Comparison of ENCODE assay signal across 25 mouse cellular contexts in the genomic region with DNA sequence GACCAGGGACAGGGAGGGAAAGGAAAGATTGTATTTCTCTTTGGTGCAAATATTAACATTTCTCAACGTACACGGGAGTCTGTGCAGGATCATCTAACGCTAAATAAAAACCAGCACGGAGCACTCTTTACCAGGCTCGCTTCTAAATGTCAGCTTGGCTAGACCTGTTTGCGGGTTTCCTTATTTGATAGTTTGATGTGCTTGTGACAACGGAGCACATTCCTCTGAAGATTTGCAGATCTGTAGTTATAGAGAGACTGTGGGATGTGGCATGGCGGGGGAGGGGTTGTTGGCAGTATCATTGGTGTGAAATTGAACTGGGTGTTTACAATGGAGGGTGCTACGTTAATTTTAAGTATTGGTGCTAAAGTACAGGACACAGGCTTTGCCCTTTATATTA.
DNase-seq lines count a peak whose midpoint lies in the region; ATAC-seq and TF ChIP-seq lines count a peak whose summit lies in the region.
"Had no signal": no experiment of that assay in that cellular context is flagged by ENCODE, and none has a peak within 500 bp of the region (broad histone marks: within the 10 kb centered on the region; RNA-seq: fewer than 3 reads in every experiment).

No protein-coding gene starts in this region.

- H3K4me2 ChIP-seq in midbrain, embryonic 13.5 days (replicated peaks), result no peak overlapping the region
- no peak overlapping the region for H3K4me2 ChIP-seq in midbrain, postnatal 0 days (ENCODE audit: low read depth, low read length, poor library complexity, severe bottlenecking)
- H3K4me2 ChIP-seq in embryonic facial prominence, embryonic 14.5 days (ENCODE audit: low read depth, low read length), result no peak overlapping the region
- H3K4me2 ChIP-seq: embryonic facial prominence, embryonic 15.5 days; heart, embryonic 12.5 days; limb, embryonic 12.5 days; liver, embryonic 12.5 days; midbrain, embryonic 12.5 days had no signal

- 65% methylated on average over 9 of the region's 9 CpGs for WGBS in midbrain, embryonic 13.5 days
- WGBS in midbrain, postnatal 0 days, result 58% methylated on average over 9 of the region's 9 CpGs
- 45% methylated on average over 9 of the region's 9 CpGs for WGBS in embryonic facial prominence, embryonic 14.5 days

- peaks cover 26% of the 10 kb centered on the region for H3K4me1 ChIP-seq in midbrain, embryonic 13.5 days (replicated peaks)
- H3K4me1 ChIP-seq in midbrain, postnatal 0 days (ENCODE audit: insufficient read depth, low read length), result no peaks in the 10 kb centered on the region
- peaks cover 11% of the 10 kb centered on the region; the same call in 1 of the 2 replicates for H3K4me1 ChIP-seq in embryonic facial prominence, embryonic 14.5 days (ENCODE audit: control insufficient read depth, insufficient read depth, low read length)

- no peak for ATAC-seq in midbrain, embryonic 13.5 days
- ATAC-seq in midbrain, postnatal 0 days (ENCODE audit: low FRiP score), result no peak
- ATAC-seq in embryonic facial prominence, embryonic 14.5 days (ENCODE audit: low read depth), result peak; percentile 69
- ATAC-seq: hindbrain, embryonic 16.5 days; intestine, embryonic 16.5 days; liver, embryonic 12.5 days had no signal

- no peak for TF ChIP-seq CTCF in midbrain, postnatal 0 days (IDR thresholded peaks at IDR 0.05)

- H3K9ac ChIP-seq in midbrain, embryonic 13.5 days (replicated peaks), result no peak overlapping the region
- no peak overlapping the region for H3K9ac ChIP-seq in midbrain, postnatal 0 days (replicated peaks; ENCODE audit: low read length, poor library complexity, severe bottlenecking)
- no peak overlapping the region for H3K9ac ChIP-seq in embryonic facial prominence, embryonic 14.5 days (ENCODE audit: low read depth, low read length)
- H3K9ac ChIP-seq: embryonic facial prominence, embryonic 15.5 days; heart, embryonic 12.5 days; limb, embryonic 12.5 days; liver, embryonic 12.5 days; midbrain, embryonic 12.5 days had no signal

- DNase-seq in heart, adult 11 months, result peak; percentile 68
- DNase-seq in heart, adult 9 months (ENCODE audit: low spot score in 2 of 2), result no peak
- DNase-seq in midbrain, postnatal 0 days (ENCODE audit: low spot score), result no peak
- DNase-seq in embryonic facial prominence, embryonic 14.5 days (ENCODE audit: low spot score), result peak; percentile 46
- peak; percentile 21 to 44 for DNase-seq in layer of hippocampus, postnatal 10 days (ENCODE audit: low spot score in 2 of 2)
- DNase-seq in ovary, postnatal 10 days (ENCODE audit: low spot score), result no peak
- DNase-seq: adrenal gland, adult 2 months; cerebellum, adult 18-20 months; cerebellum, postnatal 25 days; gastrocnemius, postnatal 10 days; heart, postnatal 10 days; kidney, adult 9 months; kidney, postnatal 14 days; lung, adult 2 months; lung, postnatal 14 days; thymus, postnatal 25 days had no signal

- no peaks in the 10 kb centered on the region for H3K9me3 ChIP-seq in midbrain, embryonic 13.5 days
- no peaks in the 10 kb centered on the region for H3K9me3 ChIP-seq in midbrain, postnatal 0 days (ENCODE audit: low read length)
- H3K9me3 ChIP-seq in embryonic facial prominence, embryonic 14.5 days (ENCODE audit: control insufficient read depth, low read length), result no peaks in the 10 kb centered on the region
- H3K9me3 ChIP-seq: embryonic facial prominence, embryonic 15.5 days; heart, embryonic 12.5 days; hindbrain, embryonic 10.5 days; limb, embryonic 12.5 days; liver, embryonic 12.5 days; midbrain, embryonic 12.5 days had no signal

- no peaks in the 10 kb centered on the region for H3K36me3 ChIP-seq in midbrain, embryonic 13.5 days
- H3K36me3 ChIP-seq in midbrain, postnatal 0 days (ENCODE audit: insufficient read depth, low read length), result no peaks in the 10 kb centered on the region
- H3K36me3 ChIP-seq in embryonic facial prominence, embryonic 14.5 days (ENCODE audit: control insufficient read depth, insufficient read depth, low read length), result no peaks in the 10 kb centered on the region
- H3K36me3 ChIP-seq: embryonic facial prominence, embryonic 15.5 days; heart, embryonic 12.5 days; hindbrain, embryonic 10.5 days; limb, embryonic 12.5 days; liver, embryonic 12.5 days; midbrain, embryonic 12.5 days had no signal

- H3K27ac ChIP-seq in midbrain, embryonic 13.5 days, result peak overlapping the region; percentile 4; the same call in 1 of the 2 replicates
- no peak overlapping the region for H3K27ac ChIP-seq in midbrain, postnatal 0 days (ENCODE audit: low read depth, low read length)
- H3K27ac ChIP-seq in embryonic facial prominence, embryonic 14.5 days (replicated peaks; ENCODE audit: low read depth, low read length), result no peak overlapping the region
- H3K27ac ChIP-seq: embryonic facial prominence, embryonic 15.5 days; hindbrain, embryonic 10.5 days; limb, embryonic 12.5 days; liver, embryonic 12.5 days; midbrain, embryonic 12.5 days had no signal

- no peak overlapping the region for H3K4me3 ChIP-seq in midbrain, embryonic 13.5 days (replicated peaks)
- H3K4me3 ChIP-seq in midbrain, postnatal 0 days (ENCODE audit: low read depth, low read length), result no peak overlapping the region
- H3K4me3 ChIP-seq in embryonic facial prominence, embryonic 14.5 days (ENCODE audit: low read depth, low read length), result no peak overlapping the region
- H3K4me3 ChIP-seq: embryonic facial prominence, embryonic 15.5 days; heart, embryonic 12.5 days; hindbrain, embryonic 10.5 days; limb, embryonic 12.5 days; liver, embryonic 12.5 days; midbrain, embryonic 12.5 days had no signal

- H3K27me3 ChIP-seq in midbrain, embryonic 13.5 days, result no peaks in the 10 kb centered on the region
- H3K27me3 ChIP-seq in midbrain, postnatal 0 days (ENCODE audit: insufficient read depth, low read length), result no peaks in the 10 kb centered on the region
- H3K27me3 ChIP-seq in embryonic facial prominence, embryonic 14.5 days (replicated peaks; ENCODE audit: control insufficient read depth, insufficient read depth, low read length), result no peaks in the 10 kb centered on the region
- H3K27me3 ChIP-seq: embryonic facial prominence, embryonic 15.5 days; liver, embryonic 12.5 days; midbrain, embryonic 12.5 days had no signal

Comparison
In these comparisons a context has a peak if more than half of its experiments do, and no peak if none do; other contexts are left out.
1. DNase-seq: peak in heart, adult 11 months (single experiment), embryonic facial prominence, embryonic 14.5 days (single experiment) and layer of hippocampus, postnatal 10 days (2 of 2); none in heart, adult 9 months (0 of 2), midbrain, postnatal 0 days (single experiment) and ovary, postnatal 10 days (single experiment).